In the genomic region with DNA sequence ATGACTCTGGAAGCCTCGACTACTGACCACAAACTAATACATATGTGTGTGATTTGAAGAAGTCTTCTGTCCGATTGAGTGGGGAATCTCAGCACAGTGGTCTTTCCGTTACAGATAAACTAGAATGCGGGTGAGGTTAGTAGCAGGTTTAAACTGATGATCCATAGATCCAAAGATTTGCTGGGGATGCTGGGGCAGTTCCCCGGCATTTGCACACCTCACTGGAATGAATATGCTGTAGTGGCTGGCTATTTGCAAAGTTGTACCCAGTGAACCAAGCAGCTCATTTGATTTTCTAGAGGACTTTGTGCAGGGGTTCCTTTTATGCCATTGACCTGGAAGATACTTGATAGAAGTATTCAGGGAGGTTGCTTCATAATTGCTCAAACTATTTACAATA, we compare ENCODE assay signal across 30 mouse cellular contexts.
"Had no signal": no experiment of that assay in that cellular context is flagged by ENCODE, and none has a peak within 500 bp of the region (broad histone marks: within the 10 kb centered on the region; RNA-seq: fewer than 3 reads in every experiment).

No protein-coding gene starts in this region.

- H3K27ac ChIP-seq: left cerebral cortex, adult 2 months; limb, embryonic 12.5 days; limb, embryonic 13.5 days; limb, embryonic 15.5 days; liver, embryonic 12.5 days; liver, embryonic 13.5 days; liver, embryonic 14.5 days; liver, embryonic 15.5 days; lung, embryonic 15.5 days; macrophage; midbrain, embryonic 10.5 days; midbrain, embryonic 12.5 days; midbrain, embryonic 15.5 days; neural tube, embryonic 12.5 days had no signal

- H3K9ac ChIP-seq: limb, embryonic 12.5 days; limb, embryonic 13.5 days; limb, embryonic 15.5 days; liver, embryonic 12.5 days; liver, embryonic 13.5 days; liver, embryonic 14.5 days; liver, embryonic 15.5 days; liver, postnatal 0 days; lung, embryonic 14.5 days; lung, embryonic 15.5 days; midbrain, embryonic 12.5 days; midbrain, embryonic 15.5 days; neural tube, embryonic 12.5 days had no signal

- ATAC-seq: liver, embryonic 12.5 days; liver, postnatal 0 days; lung, postnatal 0 days; midbrain, embryonic 15.5 days; midbrain, embryonic 16.5 days had no signal

- DNase-seq: left cerebral cortex, postnatal 4 days; liver; liver, embryonic 13.5 days; liver, postnatal 0 days; lung, adult 18-20 months; lung, adult 2 months; lung, embryonic 14.5 days; lung, postnatal 10 days; lung, postnatal 14 days; lung, postnatal 36 days; lung, postnatal 4 days; midbrain, embryonic 14.5 days had no signal

- H3K9me3 ChIP-seq: limb, embryonic 12.5 days; limb, embryonic 13.5 days; limb, embryonic 15.5 days; liver, embryonic 12.5 days; liver, embryonic 13.5 days; liver, embryonic 15.5 days; lung, embryonic 15.5 days; megakaryocyte, embryonic 14.5 days; midbrain, embryonic 12.5 days; midbrain, embryonic 15.5 days; neural tube, embryonic 12.5 days had no signal

- H3K4me2 ChIP-seq: limb, embryonic 12.5 days; limb, embryonic 13.5 days; limb, embryonic 15.5 days; liver, embryonic 11.5 days; liver, embryonic 12.5 days; liver, embryonic 13.5 days; liver, embryonic 15.5 days; lung, embryonic 14.5 days; lung, embryonic 15.5 days; midbrain, embryonic 12.5 days; midbrain, embryonic 15.5 days; neural tube, embryonic 12.5 days had no signal

- H3K4me3 ChIP-seq: left cerebral cortex, adult 2 months; limb, embryonic 12.5 days; limb, embryonic 13.5 days; limb, embryonic 15.5 days; liver, embryonic 12.5 days; liver, embryonic 13.5 days; liver, embryonic 15.5 days; lung, embryonic 15.5 days; megakaryocyte, embryonic 14.5 days; midbrain, embryonic 10.5 days; midbrain, embryonic 12.5 days; midbrain, embryonic 15.5 days; myocyte; neural tube, embryonic 12.5 days had no signal

- H3K27me3 ChIP-seq: limb, embryonic 12.5 days; limb, embryonic 13.5 days; limb, embryonic 15.5 days; liver, embryonic 12.5 days; liver, embryonic 13.5 days; liver, embryonic 15.5 days; lung, embryonic 15.5 days; megakaryocyte, embryonic 14.5 days; midbrain, embryonic 12.5 days; midbrain, embryonic 15.5 days; neural tube, embryonic 12.5 days had no signal

- H3K4me1 ChIP-seq: limb, embryonic 15.5 days; liver, embryonic 12.5 days; liver, embryonic 13.5 days; lung, embryonic 15.5 days; neural tube, embryonic 12.5 days had no signal
